Mouse (Mus musculus) liver, embryonic 16.5 days (tissue): ENCODE data around the gene Iqca. TPM values are rescaled to one million over a fixed set of nuclear protein-coding genes. Genes with fewer than 3 reads are reported as not detected.

ENCODE experiments used
- polyA plus RNA-seq: library from polyadenylated mRNA; unstranded; fragments of >200 nt; fragmentation: Nextera tagmentation; extraction: Ambion mirVana; gene quantifications from 2 replicates; pipeline ENCODE4 v1.2.1, GENCODE M21; 2015

The Iqca gene
- polyA plus RNA-seq, 1 experiment from 2014 or later = 0.37 TPM

Other genes starting within 250 kb of the Iqca start
- gene Gbx2, start 222.2 kb downstream of the Iqca start, polyA plus RNA-seq = 0.27 and 0.42 TPM in 2 replicates
- 0.02 TPM in 1 of 2 replicates, not detected in the other for gene Asb18, start 138.7 kb downstream of the Iqca start, polyA plus RNA-seq
- gene Ackr3, start 50.6 kb upstream of the Iqca start, polyA plus RNA-seq = 1.4 and 1.8 TPM in 2 replicates